ENCODE assay signal across 29 mouse cellular contexts in genomic region chr4:139136011-139136410, GRCm38 (mm10). TPM values are rescaled to one million over a fixed set of nuclear protein-coding genes. Genes with fewer than 3 reads are reported as not detected.
"Had no signal": no experiment of that assay in that cellular context is flagged by ENCODE, and none has a peak within 500 bp of the region (broad histone marks: within the 10 kb centered on the region; RNA-seq: fewer than 3 reads in every experiment).

No protein-coding gene starts in this region.

- DNase-seq: gastrocnemius, adult 2 months; gastrocnemius, postnatal 10 days; gastrocnemius, postnatal 25 days; heart, adult 18-20 months; heart, postnatal 10 days; heart, postnatal 4 days; kidney, adult 11 months; kidney, adult 9 months; kidney, postnatal 10 days; kidney, postnatal 25 days; kidney, postnatal 4 days; liver; liver, embryonic 13.5 days; liver, postnatal 0 days had no signal

- H3K4me3 ChIP-seq: gastrocnemius, adult 2 months; heart, embryonic 10.5 days; heart, embryonic 12.5 days; hindbrain, embryonic 10.5 days; hindbrain, embryonic 12.5 days; intestine, embryonic 15.5 days; kidney, embryonic 15.5 days; layer of hippocampus, adult 2 months; limb, embryonic 10.5 days; limb, embryonic 12.5 days; liver, embryonic 13.5 days; liver, embryonic 15.5 days had no signal

- H3K4me2 ChIP-seq: heart, embryonic 12.5 days; hindbrain, embryonic 12.5 days; hindbrain, embryonic 14.5 days; intestine, embryonic 15.5 days; kidney, embryonic 15.5 days; limb, embryonic 12.5 days; liver, embryonic 11.5 days; liver, embryonic 13.5 days; liver, embryonic 15.5 days had no signal

- ATAC-seq: hindbrain, embryonic 16.5 days; inflammation-experienced regulatory T-cells, adult 6 months; intestine, embryonic 15.5 days; liver, postnatal 0 days had no signal

- H3K27me3 ChIP-seq: heart, embryonic 12.5 days; hindbrain, embryonic 12.5 days; intestine, embryonic 15.5 days; kidney, embryonic 15.5 days; limb, embryonic 12.5 days; liver, embryonic 13.5 days; liver, embryonic 15.5 days had no signal

- H3K9me3 ChIP-seq: heart, embryonic 10.5 days; hindbrain, embryonic 12.5 days; intestine, embryonic 15.5 days; kidney, embryonic 15.5 days; limb, embryonic 10.5 days; liver, embryonic 13.5 days; liver, embryonic 15.5 days had no signal

- H3K4me1 ChIP-seq: heart, embryonic 10.5 days; heart, embryonic 12.5 days; hindbrain, embryonic 12.5 days; intestine, embryonic 15.5 days; limb, embryonic 12.5 days had no signal

- H3K36me3 ChIP-seq: heart, embryonic 10.5 days; heart, embryonic 12.5 days; hindbrain, embryonic 10.5 days; hindbrain, embryonic 12.5 days; intestine, embryonic 15.5 days; kidney, embryonic 15.5 days; limb, embryonic 10.5 days; limb, embryonic 12.5 days; liver, embryonic 13.5 days; liver, embryonic 15.5 days had no signal

- H3K9ac ChIP-seq: heart, embryonic 12.5 days; hindbrain, embryonic 12.5 days; hindbrain, embryonic 14.5 days; intestine, embryonic 15.5 days; kidney, embryonic 15.5 days; limb, embryonic 12.5 days; liver, embryonic 13.5 days; liver, embryonic 15.5 days; liver, postnatal 0 days had no signal

- H3K27ac ChIP-seq: gastrocnemius, adult 2 months; heart, embryonic 10.5 days; hindbrain, embryonic 10.5 days; hindbrain, embryonic 12.5 days; hindbrain, embryonic 14.5 days; intestine, embryonic 15.5 days; kidney, embryonic 15.5 days; layer of hippocampus, adult 2 months; limb, embryonic 10.5 days; limb, embryonic 12.5 days; liver, embryonic 13.5 days; liver, embryonic 15.5 days had no signal

RNA-seq across cellular contexts. Expression of gene Nbl1, which starts 43.2 kb away (rescaled TPM):
- total RNA-seq: granulocyte monocyte progenitor cell, adult 5-6 weeks had no signal
